Mouse (Mus musculus) heart, postnatal 14 days (tissue): ENCODE data around the gene Atn1. TPM values are rescaled to one million over a fixed set of nuclear protein-coding genes. Genes with fewer than 3 reads are reported as not detected.
A peak's percentile ranks its signal among the peaks of the same experiment; 100 is the strongest.

Source experiments
- DNase-seq, 2 experiments: peaks; one replicate each; pipeline ENCODE4 v3.0.0; 2021 to 2022
- intact Hi-C: fragments of 180-260 bp; cut with DNase I; formaldehyde crosslinking; loops from one replicate; pipeline ENCODE4 v1.15.1; 2025
- microRNA-seq, 2 experiments: library from miRNA; unstranded; fragments of <30 nt; microRNA quantifications; one replicate each; pipeline ENCODE4 v1.2.0; 2021 to 2022
- total RNA-seq, 2 experiments: library from RNA; stranded (reverse); gene quantifications; 2 replicates each; pipeline ENCODE4 v1.2.3; 2021

Atn1 gene
- total RNA-seq, 2 experiments from 2014 or later = 48.1 to 48.9 TPM

DNA sequence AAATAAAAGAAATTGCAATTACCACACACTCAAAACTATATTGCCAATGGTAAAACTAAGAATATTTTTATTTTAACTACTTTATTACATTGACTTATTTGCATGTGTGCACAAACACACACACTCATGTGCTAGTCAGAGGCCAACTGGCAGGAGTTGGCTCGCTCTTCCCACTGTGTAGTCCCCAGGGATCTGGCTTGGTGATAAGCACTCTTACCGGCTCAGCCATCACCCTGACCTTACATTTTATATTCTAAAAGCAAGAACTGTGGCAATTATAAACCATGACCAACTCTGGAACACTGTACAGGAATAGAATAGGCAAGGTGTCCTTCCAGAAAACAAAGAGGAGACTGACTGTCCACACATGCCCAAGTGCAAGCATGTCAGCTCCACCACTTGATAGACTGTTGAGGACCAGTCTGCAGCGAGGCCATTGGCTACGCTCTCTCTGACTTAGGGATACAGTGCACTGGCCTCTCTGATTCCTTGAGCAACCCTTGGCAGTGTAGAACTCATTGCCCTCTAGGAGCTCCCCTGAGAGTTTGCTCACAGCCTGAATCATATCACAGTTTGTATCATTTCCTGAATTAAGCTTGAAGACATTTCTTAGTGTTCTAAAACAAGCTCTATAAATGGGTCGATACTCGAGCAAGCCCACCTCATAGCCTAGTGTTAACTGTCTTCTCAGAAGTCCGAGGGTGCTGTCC, 59.7 kb downstream of the Atn1 start:
- intact Hi-C loops = no loop called here
- no peak for DNase-seq

DNA sequence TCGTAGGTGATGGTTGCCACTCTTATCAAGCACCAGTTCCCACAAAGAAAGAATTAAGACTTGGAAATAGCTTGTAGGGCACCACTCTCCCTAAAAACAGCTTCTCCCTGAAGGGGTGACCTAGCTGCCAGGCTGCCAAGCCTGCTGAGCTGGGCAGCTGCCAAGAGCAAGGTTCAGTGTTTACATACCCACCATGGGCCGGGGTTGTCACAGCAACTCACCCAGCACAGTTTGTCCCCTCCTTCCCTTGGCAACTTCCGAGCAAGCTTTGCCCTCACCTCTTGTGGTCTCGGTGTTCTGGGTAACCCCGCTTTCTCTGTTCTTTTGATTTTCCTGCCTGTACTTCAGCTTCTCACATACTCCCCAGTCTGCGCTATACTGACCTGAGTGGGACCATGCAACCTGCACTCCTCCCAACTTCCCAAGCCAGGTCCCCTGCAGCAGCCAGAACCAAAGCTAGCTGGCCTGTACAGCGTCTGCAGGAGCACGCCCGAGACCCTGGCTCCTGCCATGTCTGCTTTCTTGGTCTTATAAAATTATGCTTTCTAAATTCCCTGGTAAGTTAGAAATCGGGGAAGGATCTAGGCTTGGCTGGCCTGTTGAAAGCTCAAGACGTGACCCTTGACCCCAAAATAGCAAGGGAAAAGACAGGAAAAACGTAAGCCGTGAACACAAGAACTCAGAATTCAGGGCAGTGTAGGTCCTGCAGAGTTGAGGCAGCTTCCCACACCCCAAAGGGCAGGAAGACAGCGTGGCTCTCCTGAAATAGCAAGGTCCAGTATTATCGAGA, 62.0 kb downstream of the Atn1 start:
- peak; percentile 79 to 81 for DNase-seq

DNA sequence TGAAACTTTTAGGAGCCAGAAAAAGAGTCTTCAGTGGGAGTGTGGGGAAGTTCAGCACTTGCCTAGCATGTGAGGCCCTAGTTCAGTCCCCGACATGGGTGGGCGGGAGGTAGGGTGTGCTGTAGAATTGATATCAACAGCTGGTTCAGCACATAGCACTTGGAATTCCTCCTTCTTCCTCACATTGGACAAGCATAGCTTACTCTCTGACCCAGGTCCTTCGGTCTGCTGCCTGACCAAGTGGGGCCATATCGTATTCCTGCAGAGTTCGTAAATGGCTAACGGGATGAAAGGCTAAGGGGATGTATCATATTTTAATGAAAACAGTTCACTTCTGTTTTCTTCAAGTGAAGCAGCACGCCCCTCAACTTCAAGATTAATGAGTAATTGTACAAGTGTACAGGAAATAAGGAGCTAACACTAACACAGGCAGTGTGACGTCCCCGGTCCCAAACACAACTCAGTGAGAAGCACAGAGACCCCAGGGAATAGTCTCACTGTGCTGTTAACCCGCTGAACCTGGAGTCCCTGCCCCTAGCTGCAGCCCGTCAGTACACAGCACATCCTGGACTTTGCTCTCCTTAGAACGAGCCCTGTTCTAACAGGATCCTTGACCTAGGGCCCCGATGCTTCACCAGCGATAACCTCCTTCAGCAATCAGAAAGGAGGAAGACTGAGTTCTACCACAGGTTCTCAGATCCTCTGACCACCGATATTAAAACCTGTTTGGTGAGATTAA, 62.9 kb downstream of the Atn1 start:
- intact Hi-C loops = no loop called here

More for the DNA sequence above, 62.0 kb downstream of the Atn1 start:
- intact Hi-C loops = no loop called here

More for the DNA sequence above, 62.9 kb downstream of the Atn1 start:
- DNase-seq = no peak

Small RNAs within 50 kb of the gene (microRNA-seq; reads per million reads assigned to microRNA genes)
- 1.2 to 33.9 reads per million in 2 experiments for gene Mir141
- gene Mir200c = 22.3 to 533 reads per million in 2 experiments

Other genes starting within 250 kb of the Atn1 start
- gene C1ra, start 244.1 kb downstream of the Atn1 start, total RNA-seq = 10 to 100 TPM in 1 of 2 experiments, 1 to 10 TPM in 1; 8.8 to 10.8 TPM
- gene C1s1, start 214.2 kb downstream of the Atn1 start, total RNA-seq = 10 to 100 TPM; 25.3 to 25.6 TPM
- 1 to 10 TPM; 1.1 to 1.5 TPM for gene C1rb, start 186.2 kb downstream of the Atn1 start, total RNA-seq
- gene C1s2, start 120.4 kb downstream of the Atn1 start, total RNA-seq = under 1 TPM; 0.41 to 0.65 TPM
- gene Lpcat3, start 93.5 kb downstream of the Atn1 start, total RNA-seq = 10 to 100 TPM; 54.0 to 56.7 TPM
- 10 to 100 TPM; 58.8 to 68.4 TPM for gene Emg1, start 44.3 kb downstream of the Atn1 start, total RNA-seq
- gene Phb2, start 44.2 kb downstream of the Atn1 start, total RNA-seq = 100 to 1,000 TPM; 326 to 358 TPM
- 1 to 10 TPM; 4.2 to 8.5 TPM for gene Ptpn6, start 17.8 kb downstream of the Atn1 start, total RNA-seq
- 100 to 1,000 TPM; 323 to 327 TPM for gene Grcc10, start 15.2 kb downstream of the Atn1 start, total RNA-seq
- 1 to 10 TPM in 1 of 2 experiments, not detected in 1; 1.5 TPM for gene Gm45234, start 503 bp downstream of the Atn1 start, total RNA-seq
- 1 to 10 TPM; 2.6 to 4.0 TPM for gene Eno2, start 13.1 kb upstream of the Atn1 start, total RNA-seq
- 1 to 10 TPM in 1 of 2 experiments, under 1 TPM in 1; 0.51 to 1.0 TPM for gene Lrrc23, start 23.2 kb upstream of the Atn1 start, total RNA-seq
- gene Spsb2, start 52.1 kb upstream of the Atn1 start, total RNA-seq = 1 to 10 TPM; 3.2 to 3.5 TPM
- 100 to 1,000 TPM; 772 to 817 TPM for gene Tpi1, start 57.8 kb upstream of the Atn1 start, total RNA-seq
- gene Usp5, start 73.0 kb upstream of the Atn1 start, total RNA-seq = 10 to 100 TPM; 78.2 TPM
- gene Cdca3, start 73.0 kb upstream of the Atn1 start, total RNA-seq = 1 to 10 TPM; 3.5 to 9.6 TPM
- gene Gnb3, start 83.8 kb upstream of the Atn1 start, total RNA-seq = 1 to 10 TPM; 2.8 to 3.3 TPM
- gene P3h3, start 101.2 kb upstream of the Atn1 start, total RNA-seq = 10 to 100 TPM; 17.9 to 19.5 TPM
- 1 to 10 TPM; 1.8 to 2.4 TPM for gene Gpr162, start 107.5 kb upstream of the Atn1 start, total RNA-seq
- gene Cd4, start 131.7 kb upstream of the Atn1 start, total RNA-seq = 10 to 100 TPM in 1 of 2 experiments, 1 to 10 TPM in 1; 1.2 to 12.3 TPM
- under 1 TPM; 0.62 to 0.80 TPM for gene Lag3, start 155.2 kb upstream of the Atn1 start, total RNA-seq
- gene Ptms, start 163.6 kb upstream of the Atn1 start, total RNA-seq = 100 to 1,000 TPM; 369 to 378 TPM
- gene Mlf2, start 174.9 kb upstream of the Atn1 start, total RNA-seq = 100 to 1,000 TPM; 214 to 217 TPM
- 10 to 100 TPM; 90.1 to 99.6 TPM for gene Cops7a, start 209.0 kb upstream of the Atn1 start, total RNA-seq
- under 1 TPM; 0.60 to 0.66 TPM for gene Pianp, start 240.2 kb upstream of the Atn1 start, total RNA-seq